Mouse (Mus musculus): ENCODE measurements around the gene Mcrip2. TPM values are rescaled to one million over a fixed set of nuclear protein-coding genes. Genes with fewer than 3 reads are reported as not detected.

Mcrip2 gene
- total and polyA plus RNA-seq, 2 experiments: 26.1 to 139 TPM

DNA sequence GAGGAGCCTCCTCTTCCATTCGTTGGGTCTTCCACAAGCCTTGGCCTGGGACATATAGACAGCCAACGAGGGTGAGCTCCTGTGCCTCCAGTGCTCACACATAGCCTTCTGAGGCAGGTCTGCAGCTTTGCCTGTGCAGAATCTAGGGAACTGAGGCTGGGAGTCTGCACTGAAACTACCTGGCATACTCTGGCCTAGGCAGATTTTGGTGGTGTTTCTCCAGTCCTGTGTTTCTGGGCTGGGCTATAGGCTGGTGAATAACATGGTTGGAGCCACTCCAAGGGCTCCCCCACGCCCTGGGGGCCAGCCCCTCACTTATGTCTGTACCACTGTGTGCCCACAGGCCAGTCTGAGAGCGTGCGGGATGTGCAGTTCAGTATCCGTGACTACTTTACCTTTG lies 43.3 kb downstream of the Mcrip2 start:
- H3K27me3 ChIP-seq (ENCODE audit: control insufficient read depth, insufficient read depth, low read length): no peaks in the 10 kb centered on the region
- peaks cover 11% of the 10 kb centered on the region for H3K79me2 ChIP-seq (ENCODE audit: control insufficient read depth, insufficient read depth, low read length)
- no peak overlapping the region for H3K27ac ChIP-seq (replicated peaks; ENCODE audit: insufficient read depth, low read depth, low read length)
- peaks cover 16% of the 10 kb centered on the region for H3K4me1 ChIP-seq (ENCODE audit: control insufficient read depth, insufficient read depth, low read length)
- 91% methylated on average over 6 of the region's 6 CpGs for WGBS
- no peak overlapping the region for H3K4me3 ChIP-seq (ENCODE audit: insufficient read depth, low read depth, low read length)
- no peak for DNase-seq (ENCODE audit: extremely low read depth, low read depth, low spot score)
- TF ChIP-seq POLR2A (IDR thresholded peaks at IDR 0.05; ENCODE audit: extremely low read depth, insufficient read depth, low read length) (no peak), CTCF (IDR thresholded peaks at IDR 0.05; ENCODE audit: low read depth, low read length) (no peak)
- no peak overlapping the region for H3K9ac ChIP-seq (ENCODE audit: low read depth, low read length)
- H3K36me3 ChIP-seq (ENCODE audit: control insufficient read depth, insufficient read depth, low read length): 0 out of 2 replicates have a peak, but pooled peaks cover 2% of the 10 kb centered on the region

DNA sequence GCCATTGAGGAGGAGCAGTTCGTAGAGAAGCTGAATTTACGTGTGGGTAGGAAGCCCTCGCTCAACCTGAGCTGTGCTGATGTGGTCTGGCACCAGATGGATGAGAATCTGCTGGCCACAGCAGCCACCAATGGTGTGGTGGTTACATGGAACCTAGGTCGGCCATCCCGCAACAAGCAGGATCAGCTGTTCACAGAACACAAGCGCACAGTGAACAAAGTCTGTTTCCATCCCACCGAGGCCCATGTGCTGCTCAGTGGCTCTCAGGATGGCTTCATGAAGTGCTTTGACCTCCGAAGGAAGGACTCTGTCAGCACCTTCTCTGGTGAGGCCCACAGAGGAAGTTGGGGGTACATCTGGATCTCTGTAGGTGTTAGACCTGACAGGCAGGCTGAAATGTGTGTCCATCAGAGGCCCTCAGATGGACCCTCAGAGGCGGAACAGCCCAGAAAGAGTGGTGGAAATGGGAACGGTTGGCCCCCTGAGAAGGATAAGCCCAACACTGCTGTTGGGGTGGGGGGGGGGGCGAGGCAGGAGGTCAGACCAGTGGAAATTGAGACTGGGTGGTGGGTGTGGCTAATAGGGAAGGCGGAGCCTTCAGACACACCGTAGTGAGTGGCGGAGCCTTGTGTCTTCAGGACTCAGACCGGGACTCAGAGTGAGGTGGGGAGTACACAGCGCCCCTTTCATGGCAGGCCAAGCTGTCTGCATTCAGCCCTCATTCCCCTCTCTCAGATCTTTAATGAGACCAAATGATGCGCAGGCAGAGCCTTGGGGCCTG lies 44.0 kb downstream of the Mcrip2 start:
- Histone ChIP-seq H3K36me3 (ENCODE audit: control insufficient read depth, insufficient read depth, low read length) (no peaks in the 10 kb centered on the region), H3K27me3 (ENCODE audit: control insufficient read depth, insufficient read depth, low read length) (peaks cover 3% of the 10 kb centered on the region), H3K4me1 (ENCODE audit: control insufficient read depth, insufficient read depth, low read length) (peaks cover 13% of the 10 kb centered on the region), H3K79me2 (ENCODE audit: control insufficient read depth, insufficient read depth, low read length) (peaks cover 11% of the 10 kb centered on the region), H3K27ac (replicated peaks; ENCODE audit: insufficient read depth, low read depth, low read length) (no peak overlapping the region), H3K9ac (ENCODE audit: low read depth, low read length) (peak overlapping the region; percentile 64; the same call in 1 of the 2 replicates), H3K4me3 (ENCODE audit: insufficient read depth, low read depth, low read length) (peak overlapping the region; percentile 58)
- TF ChIP-seq CTCF (IDR thresholded peaks at IDR 0.05; ENCODE audit: low read depth, low read length) (no peak), POLR2A (IDR thresholded peaks at IDR 0.05; ENCODE audit: extremely low read depth, insufficient read depth, low read length) (no peak)
- DNase-seq (ENCODE audit: extremely low read depth, low read depth, low spot score): no peak
- WGBS: 77% methylated on average over 17 of the region's 17 CpGs

DNA sequence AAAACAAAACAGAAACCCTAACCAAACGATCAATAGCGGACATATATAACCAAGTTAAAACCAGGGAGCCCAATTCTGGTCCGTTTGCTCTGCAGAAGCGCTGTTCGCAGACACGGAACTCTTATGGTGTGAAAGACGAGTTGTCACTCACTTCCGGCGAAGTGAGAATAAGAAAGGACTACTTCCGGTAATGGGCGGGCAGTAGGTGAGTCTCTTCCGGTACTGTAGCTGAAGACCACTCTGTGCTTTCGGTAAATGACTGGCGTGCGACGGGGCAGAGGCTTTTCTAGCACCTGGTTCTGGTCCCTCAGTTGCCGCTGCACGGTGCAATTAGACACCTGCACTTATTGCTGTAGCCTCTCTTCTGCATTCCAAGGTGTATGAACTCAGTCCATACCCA lies 45.1 kb downstream of the Mcrip2 start, which contains the start of gene Wdr24:
Wdr24 (plus strand) TSS at position 176 of the 400 bp plus-strand sequence.
- Histone ChIP-seq H3K79me2 (ENCODE audit: control insufficient read depth, insufficient read depth, low read length) (peaks cover 11% of the 10 kb centered on the region), H3K27ac (replicated peaks; ENCODE audit: insufficient read depth, low read depth, low read length) (no peak within 1 kb of the TSS), H3K9ac (ENCODE audit: low read depth, low read length) (peak within 1 kb of the TSS; percentile 64), H3K27me3 (ENCODE audit: control insufficient read depth, insufficient read depth, low read length) (peaks cover 9% of the 10 kb centered on the region), H3K36me3 (ENCODE audit: control insufficient read depth, insufficient read depth, low read length) (no peaks in the 10 kb centered on the region), H3K4me3 (ENCODE audit: insufficient read depth, low read depth, low read length) (peak within 1 kb of the TSS; percentile 58), H3K4me1 (ENCODE audit: control insufficient read depth, insufficient read depth, low read length) (peaks cover 10% of the 10 kb centered on the region)
- TF ChIP-seq POLR2A (IDR thresholded peaks at IDR 0.05; ENCODE audit: extremely low read depth, insufficient read depth, low read length) (no peak), CTCF (IDR thresholded peaks at IDR 0.05; ENCODE audit: low read depth, low read length) (no peak)
- peak; percentile 82 for DNase-seq (ENCODE audit: extremely low read depth, low read depth, low spot score)
- under 1% methylated on average over 18 of the region's 18 CpGs for WGBS

DNA sequence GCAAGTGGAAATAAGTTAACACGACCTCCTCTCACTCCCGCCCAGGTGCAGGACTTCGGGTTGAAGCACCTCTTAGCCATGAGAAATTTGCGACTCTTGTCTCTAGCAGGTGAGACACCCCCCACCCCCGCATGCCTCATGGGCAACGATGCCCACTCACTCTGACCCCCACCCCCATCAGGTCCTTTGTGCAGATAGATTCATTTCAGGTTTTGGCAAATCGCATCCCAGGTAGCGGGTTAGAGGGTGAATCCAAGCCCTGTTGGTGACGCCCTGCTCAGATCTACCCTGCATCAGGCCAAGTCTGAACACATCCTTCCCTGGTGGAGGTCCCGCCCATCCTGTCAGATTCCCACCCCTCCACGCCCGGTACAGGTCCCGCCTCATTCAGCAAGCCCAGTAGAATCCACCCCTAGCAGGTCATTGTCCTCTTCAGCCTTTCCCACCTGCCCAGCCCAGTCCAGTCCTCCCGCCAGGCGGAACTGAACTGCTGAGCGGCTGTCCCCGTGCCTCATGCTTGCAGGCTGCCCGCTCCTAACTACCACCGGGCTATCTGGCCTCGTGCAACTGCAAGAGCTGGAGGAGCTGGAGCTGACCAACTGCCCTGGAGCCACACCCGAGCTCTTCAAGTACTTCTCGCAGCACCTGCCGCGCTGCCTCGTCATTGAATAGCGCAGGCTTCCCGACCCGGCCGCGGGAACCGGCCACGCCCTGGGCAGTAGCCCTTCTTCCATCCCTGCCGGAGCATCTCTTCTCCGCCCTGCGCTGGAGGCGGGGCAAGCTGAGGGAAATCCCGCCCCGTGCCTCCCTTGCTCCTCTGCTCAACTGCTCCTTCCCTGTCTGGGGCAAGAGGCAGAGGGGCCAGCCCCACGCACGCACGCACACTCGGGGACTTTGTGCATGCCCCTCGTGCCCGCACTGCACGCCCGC lies 49.4 kb downstream of the Mcrip2 start:
- 8% methylated on average over 46 of the region's 46 CpGs for WGBS
- Histone ChIP-seq H3K79me2 (ENCODE audit: control insufficient read depth, insufficient read depth, low read length) (peaks cover 5% of the 10 kb centered on the region), H3K36me3 (ENCODE audit: control insufficient read depth, insufficient read depth, low read length) (no peaks in the 10 kb centered on the region), H3K4me3 (ENCODE audit: insufficient read depth, low read depth, low read length) (no peak overlapping the region), H3K9ac (ENCODE audit: low read depth, low read length) (no peak overlapping the region), H3K27ac (replicated peaks; ENCODE audit: insufficient read depth, low read depth, low read length) (no peak overlapping the region), H3K27me3 (ENCODE audit: control insufficient read depth, insufficient read depth, low read length) (peaks cover 12% of the 10 kb centered on the region), H3K4me1 (ENCODE audit: control insufficient read depth, insufficient read depth, low read length) (peaks cover 2% of the 10 kb centered on the region)
- TF ChIP-seq CTCF (IDR thresholded peaks at IDR 0.05; ENCODE audit: low read depth, low read length) (no peak), POLR2A (IDR thresholded peaks at IDR 0.05; ENCODE audit: extremely low read depth, insufficient read depth, low read length) (no peak)
- peak; percentile 38 for DNase-seq (ENCODE audit: extremely low read depth, low read depth, low spot score)

DNA sequence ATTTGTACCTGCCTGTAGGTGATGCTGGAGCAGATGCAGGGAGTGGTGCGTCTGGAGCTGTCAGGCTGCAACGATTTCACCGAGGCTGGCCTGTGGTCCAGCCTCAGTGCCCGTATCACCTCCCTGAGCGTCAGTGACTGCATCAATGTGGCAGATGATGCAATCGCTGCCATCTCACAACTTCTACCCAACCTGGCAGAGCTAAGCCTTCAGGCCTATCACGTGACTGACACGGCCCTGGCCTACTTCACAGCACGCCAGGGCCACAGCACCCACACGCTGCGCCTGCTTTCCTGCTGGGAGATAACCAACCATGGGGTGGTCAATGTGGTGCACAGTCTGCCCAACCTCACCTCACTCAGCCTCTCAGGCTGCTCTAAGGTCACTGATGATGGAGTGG lies 50.9 kb downstream of the Mcrip2 start:
- H3K27ac ChIP-seq (replicated peaks; ENCODE audit: insufficient read depth, low read depth, low read length): no peak overlapping the region
- H3K4me3 ChIP-seq (ENCODE audit: insufficient read depth, low read depth, low read length): no peak overlapping the region
- TF ChIP-seq POLR2A (IDR thresholded peaks at IDR 0.05; ENCODE audit: extremely low read depth, insufficient read depth, low read length) (no peak), CTCF (IDR thresholded peaks at IDR 0.05; ENCODE audit: low read depth, low read length) (no peak)
- peaks cover 12% of the 10 kb centered on the region for H3K27me3 ChIP-seq (ENCODE audit: control insufficient read depth, insufficient read depth, low read length)
- WGBS: 77% methylated on average over 11 of the region's 11 CpGs
- DNase-seq (ENCODE audit: extremely low read depth, low read depth, low spot score): no peak
- H3K4me1 ChIP-seq (ENCODE audit: control insufficient read depth, insufficient read depth, low read length): no peaks in the 10 kb centered on the region
- no peaks in the 10 kb centered on the region for H3K36me3 ChIP-seq (ENCODE audit: control insufficient read depth, insufficient read depth, low read length)
- H3K79me2 ChIP-seq (ENCODE audit: control insufficient read depth, insufficient read depth, low read length): no peaks in the 10 kb centered on the region
- no peak overlapping the region for H3K9ac ChIP-seq (ENCODE audit: low read depth, low read length)

Other genes starting within 250 kb of the Mcrip2 start
- gene Gng13, start 151.6 kb downstream of the Mcrip2 start, total RNA-seq (2014; rRNA removed): not detected in 2 replicates
- not detected in 2 replicates for gene Gng13, start 151.6 kb downstream of the Mcrip2 start, polyA plus RNA-seq (2012; rRNA removed)
- 0.18 and 0.47 TPM in 2 replicates for gene Chtf18, start 141.3 kb downstream of the Mcrip2 start, total RNA-seq (2014; rRNA removed)
- gene Chtf18, start 141.3 kb downstream of the Mcrip2 start, polyA plus RNA-seq (2012; rRNA removed): 0.31 and 0.35 TPM in 2 replicates
- gene Rpusd1, start 141.1 kb downstream of the Mcrip2 start, total RNA-seq (2014; rRNA removed): 1.0 and 2.1 TPM in 2 replicates
- gene Rpusd1, start 141.1 kb downstream of the Mcrip2 start, polyA plus RNA-seq (2012; rRNA removed): 7.3 and 9.0 TPM in 2 replicates
- gene Mslnl, start 132.7 kb downstream of the Mcrip2 start, total RNA-seq (2014; rRNA removed): not detected in 2 replicates
- gene Mslnl, start 132.7 kb downstream of the Mcrip2 start, polyA plus RNA-seq (2012; rRNA removed): not detected in 2 replicates
- 0.34 and 0.74 TPM in 2 replicates for gene Msln, start 114.4 kb downstream of the Mcrip2 start, total RNA-seq (2014; rRNA removed)
- gene Msln, start 114.4 kb downstream of the Mcrip2 start, polyA plus RNA-seq (2012; rRNA removed): 1.1 and 2.0 TPM in 2 replicates
- gene Narfl, start 95.0 kb downstream of the Mcrip2 start, total RNA-seq (2014; rRNA removed): 14.9 and 20.6 TPM in 2 replicates
- 19.4 and 22.5 TPM in 2 replicates for gene Narfl, start 95.0 kb downstream of the Mcrip2 start, polyA plus RNA-seq (2012; rRNA removed)
- 6.0 and 6.7 TPM in 2 replicates for gene Haghl, start 83.1 kb downstream of the Mcrip2 start, total RNA-seq (2014; rRNA removed)
- gene Haghl, start 83.1 kb downstream of the Mcrip2 start, polyA plus RNA-seq (2012; rRNA removed): 11.2 and 14.1 TPM in 2 replicates
- gene Ccdc78, start 82.2 kb downstream of the Mcrip2 start, total RNA-seq (2014; rRNA removed): not detected in 2 replicates
- gene Ccdc78, start 82.2 kb downstream of the Mcrip2 start, polyA plus RNA-seq (2012; rRNA removed): 0.06 TPM in 1 of 2 replicates, not detected in the other
- 55.0 and 69.3 TPM in 2 replicates for gene Fam173a, start 75.9 kb downstream of the Mcrip2 start, total RNA-seq (2014; rRNA removed)
- 89.3 and 106 TPM in 2 replicates for gene Fam173a, start 75.9 kb downstream of the Mcrip2 start, polyA plus RNA-seq (2012; rRNA removed)
- 0.28 and 0.54 TPM in 2 replicates for gene AC134908.4, start 73.1 kb downstream of the Mcrip2 start, total RNA-seq (2014; rRNA removed)
- 0.35 and 0.37 TPM in 2 replicates for gene AC134908.4, start 73.1 kb downstream of the Mcrip2 start, polyA plus RNA-seq (2012; rRNA removed)
- gene Metrn, start 71.6 kb downstream of the Mcrip2 start, total RNA-seq (2014; rRNA removed): 11.7 and 22.2 TPM in 2 replicates
- 21.6 and 37.1 TPM in 2 replicates for gene Metrn, start 71.6 kb downstream of the Mcrip2 start, polyA plus RNA-seq (2012; rRNA removed)
- gene Fbxl16, start 59.7 kb downstream of the Mcrip2 start, total RNA-seq (2014; rRNA removed): 0.07 TPM in 1 of 2 replicates, not detected in the other
- 0.12 and 0.33 TPM in 2 replicates for gene Fbxl16, start 59.7 kb downstream of the Mcrip2 start, polyA plus RNA-seq (2012; rRNA removed)
- gene Wdr24, start 45.1 kb downstream of the Mcrip2 start, total RNA-seq (2014; rRNA removed): 13.3 and 15.6 TPM in 2 replicates
- 23.9 and 24.8 TPM in 2 replicates for gene Wdr24, start 45.1 kb downstream of the Mcrip2 start, polyA plus RNA-seq (2012; rRNA removed)
- gene Jmjd8, start 39.9 kb downstream of the Mcrip2 start, total RNA-seq (2014; rRNA removed): 25.6 and 30.5 TPM in 2 replicates
- 75.0 and 78.4 TPM in 2 replicates for gene Jmjd8, start 39.9 kb downstream of the Mcrip2 start, polyA plus RNA-seq (2012; rRNA removed)
- 50.4 and 55.3 TPM in 2 replicates for gene Stub1, start 35.4 kb downstream of the Mcrip2 start, total RNA-seq (2014; rRNA removed)
- gene Stub1, start 35.4 kb downstream of the Mcrip2 start, polyA plus RNA-seq (2012; rRNA removed): 81.3 and 94.4 TPM in 2 replicates
- 0.40 and 0.74 TPM in 2 replicates for gene Rhbdl1, start 31.5 kb downstream of the Mcrip2 start, total RNA-seq (2014; rRNA removed)
- gene Rhbdl1, start 31.5 kb downstream of the Mcrip2 start, polyA plus RNA-seq (2012; rRNA removed): 3.8 and 5.5 TPM in 2 replicates
- 2.7 and 4.8 TPM in 2 replicates for gene Gm20683, start 27.0 kb downstream of the Mcrip2 start, total RNA-seq (2014; rRNA removed)
- 19.1 and 26.9 TPM in 2 replicates for gene Gm20683, start 27.0 kb downstream of the Mcrip2 start, polyA plus RNA-seq (2012; rRNA removed)
- gene Rhot2, start 23.9 kb downstream of the Mcrip2 start, total RNA-seq (2014; rRNA removed): 18.0 and 20.9 TPM in 2 replicates
- gene Rhot2, start 23.9 kb downstream of the Mcrip2 start, polyA plus RNA-seq (2012; rRNA removed): 63.0 and 71.1 TPM in 2 replicates
- gene Wdr90, start 7.3 kb downstream of the Mcrip2 start, total RNA-seq (2014; rRNA removed): 2.7 and 3.3 TPM in 2 replicates
- 9.0 and 14.1 TPM in 2 replicates for gene Wdr90, start 7.3 kb downstream of the Mcrip2 start, polyA plus RNA-seq (2012; rRNA removed)
- 129 and 131 TPM in 2 replicates for gene Mettl26, start 6.3 kb upstream of the Mcrip2 start, total RNA-seq (2014; rRNA removed)
- 415 and 439 TPM in 2 replicates for gene Mettl26, start 6.3 kb upstream of the Mcrip2 start, polyA plus RNA-seq (2012; rRNA removed)
- gene Wfikkn1, start 12.1 kb upstream of the Mcrip2 start, total RNA-seq (2014; rRNA removed): 0.07 and 0.09 TPM in 2 replicates
- gene Wfikkn1, start 12.1 kb upstream of the Mcrip2 start, polyA plus RNA-seq (2012; rRNA removed): 0.24 and 0.92 TPM in 2 replicates
- gene Rab40c, start 51.0 kb upstream of the Mcrip2 start, total RNA-seq (2014; rRNA removed): 6.1 and 7.2 TPM in 2 replicates
- gene Rab40c, start 51.0 kb upstream of the Mcrip2 start, polyA plus RNA-seq (2012; rRNA removed): 22.8 and 24.1 TPM in 2 replicates
- 11.5 and 16.0 TPM in 2 replicates for gene Pigq, start 76.2 kb upstream of the Mcrip2 start, total RNA-seq (2014; rRNA removed)
- 51.6 and 52.5 TPM in 2 replicates for gene Pigq, start 76.2 kb upstream of the Mcrip2 start, polyA plus RNA-seq (2012; rRNA removed)
- 1.2 TPM in 1 of 2 replicates, not detected in the other for gene Nhlrc4, start 76.2 kb upstream of the Mcrip2 start, total RNA-seq (2014; rRNA removed)
- 0.04 TPM in 1 of 2 replicates, not detected in the other for gene Nhlrc4, start 76.2 kb upstream of the Mcrip2 start, polyA plus RNA-seq (2012; rRNA removed)
- not detected in 2 replicates for gene A930017K11Rik, start 83.8 kb upstream of the Mcrip2 start, total RNA-seq (2014; rRNA removed)
- not detected in 2 replicates for gene A930017K11Rik, start 83.8 kb upstream of the Mcrip2 start, polyA plus RNA-seq (2012; rRNA removed)
- gene Capn15, start 117.0 kb upstream of the Mcrip2 start, total RNA-seq (2014; rRNA removed): 1.8 and 3.0 TPM in 2 replicates
- gene Capn15, start 117.0 kb upstream of the Mcrip2 start, polyA plus RNA-seq (2012; rRNA removed): 16.8 and 23.3 TPM in 2 replicates
- 4.6 and 7.7 TPM in 2 replicates for gene Rab11fip3, start 200.8 kb upstream of the Mcrip2 start, total RNA-seq (2014; rRNA removed)
- gene Rab11fip3, start 200.8 kb upstream of the Mcrip2 start, polyA plus RNA-seq (2012; rRNA removed): 11.1 and 13.2 TPM in 2 replicates
- gene Decr2, start 221.6 kb upstream of the Mcrip2 start, total RNA-seq (2014; rRNA removed): 179 and 237 TPM in 2 replicates
- 147 and 154 TPM in 2 replicates for gene Decr2, start 221.6 kb upstream of the Mcrip2 start, polyA plus RNA-seq (2012; rRNA removed)
- gene Nme4, start 226.8 kb upstream of the Mcrip2 start, total RNA-seq (2014; rRNA removed): 6.2 and 7.0 TPM in 2 replicates
- 8.7 TPM in 2 replicates for gene Nme4, start 226.8 kb upstream of the Mcrip2 start, polyA plus RNA-seq (2012; rRNA removed)
- gene Tmem8, start 244.5 kb upstream of the Mcrip2 start, total RNA-seq (2014; rRNA removed): 8.8 and 10.0 TPM in 2 replicates
- 46.2 and 52.5 TPM in 2 replicates for gene Tmem8, start 244.5 kb upstream of the Mcrip2 start, polyA plus RNA-seq (2012; rRNA removed)